Mouse (Mus musculus) bone marrow macrophage, adult 2 months (primary cell): ENCODE data around the gene Gramd4.

Experiments used
- CTCF ChIP-seq: IDR thresholded peaks from 2 replicates; pipeline ENCODE4 v1.5.1; 2012; ENCODE audit warnings: low read depth, mild to moderate bottlenecking, low read length, moderate library complexity
- POLR2A ChIP-seq: IDR thresholded peaks from 2 replicates; pipeline ENCODE4 v1.6.1; 2012; ENCODE audit warnings: mild to moderate bottlenecking, low read depth, low read length, borderline replicate concordance

GRCm38 (mm10) chr15:86171316-86171715 is 113.8 kb downstream of the Gramd4 start:
- TF ChIP-seq CTCF (no peak), POLR2A (no peak)
